Mouse (Mus musculus) erythroid progenitor cell, adult 5-6 weeks (primary cell): Measurements from ENCODE around the gene Pde4b. TPM values are rescaled to one million over a fixed set of nuclear protein-coding genes. Genes with fewer than 3 reads are reported as not detected.
A peak's percentile ranks its signal among the peaks of the same experiment; 100 is the strongest.

Experiments used
- ATAC-seq: replicated peaks from 2 replicates; pipeline ENCODE4 v1.8.0; 2016; ENCODE audit warnings: moderate number of reproducible peaks, mild to moderate bottlenecking, moderate TSS enrichment, inconsistent platforms; ENCODE audit not compliant: poor library complexity, low FRiP score, severe bottlenecking
- total RNA-seq, 2 experiments: library from RNA; stranded (forward) in 1 of 2; stranded (reverse) in 1 of 2; fragments of 150-400 nt in 1 of 2; fragments of 186-747, 209-891 nt in 1 of 2; gene quantifications; 2 replicates each; pipeline versions ENCODE4 v1.2.3 to v1.2.4; 2015 to 2017; ENCODE audit warnings: low replicate concordance in 2 of 2

Gene Pde4b
- total RNA-seq (2015; ENCODE audit: low replicate concordance): 6.8 and 14.7 TPM in 2 replicates
- total RNA-seq (2017; ENCODE audit: low replicate concordance): 3.2 and 5.4 TPM in 2 replicates

- ATAC-seq: no peak
Observed at GRCm38 (mm10) chr4:102087091-102087565, at the start of gene Pde4b. TSS of gene Pde4b (plus strand) at chr4:102087543.

- ATAC-seq: no peak
Observed at GRCm38 (mm10) chr4:102040190-102040589, 47.2 kb upstream of the Pde4b start.

- no peak for ATAC-seq
Observed at GRCm38 (mm10) chr4:102045183-102046140, 41.9 kb upstream of the Pde4b start.

GRCm38 (mm10) chr4:102049368-102049767, 38.0 kb upstream of the Pde4b start:
- ATAC-seq: peak; percentile 100

- no peak for ATAC-seq
Observed at GRCm38 (mm10) chr4:102061322-102061721, 26.0 kb upstream of the Pde4b start.

- no peak for ATAC-seq
Observed at GRCm38 (mm10) chr4:102069314-102069713, 18.0 kb upstream of the Pde4b start.

GRCm38 (mm10) chr4:102086336-102086735, 1.0 kb upstream of the Pde4b start:
- ATAC-seq: no peak

GRCm38 (mm10) chr4:102087566-102088234, 357 bp downstream of the Pde4b start:
- ATAC-seq: no peak

GRCm38 (mm10) chr4:102088235-102088867, 1.0 kb downstream of the Pde4b start:
- no peak for ATAC-seq

GRCm38 (mm10) chr4:102095851-102096250, 8.5 kb downstream of the Pde4b start:
- no peak for ATAC-seq

GRCm38 (mm10) chr4:102102241-102102640, 14.9 kb downstream of the Pde4b start:
- ATAC-seq: no peak

GRCm38 (mm10) chr4:102104534-102105014, 17.2 kb downstream of the Pde4b start:
- no peak for ATAC-seq

- no peak for ATAC-seq
Observed at GRCm38 (mm10) chr4:102106771-102107170, 19.4 kb downstream of the Pde4b start.

- no peak for ATAC-seq
Observed at GRCm38 (mm10) chr4:102119454-102119853, 32.1 kb downstream of the Pde4b start.

GRCm38 (mm10) chr4:102136366-102136849, 49.1 kb downstream of the Pde4b start:
- no peak for ATAC-seq

GRCm38 (mm10) chr4:102138346-102138745, 51.0 kb downstream of the Pde4b start:
- no peak for ATAC-seq

- no peak for ATAC-seq
Observed at GRCm38 (mm10) chr4:102141241-102141640, 53.9 kb downstream of the Pde4b start.

GRCm38 (mm10) chr4:102148766-102149165, 61.4 kb downstream of the Pde4b start:
- no peak for ATAC-seq

- no peak for ATAC-seq
Observed at GRCm38 (mm10) chr4:102159178-102159577, 71.8 kb downstream of the Pde4b start.

- no peak for ATAC-seq
Observed at GRCm38 (mm10) chr4:102171636-102172035, 84.3 kb downstream of the Pde4b start.
